8 mouse cellular contexts compared by ENCODE assay signal in genomic region chr16:38562968-38563327, GRCm38 (mm10). TPM values are rescaled to one million over a fixed set of nuclear protein-coding genes. Genes with fewer than 3 reads are reported as not detected.
DNase-seq lines count a peak whose midpoint lies in the region; ATAC-seq and TF ChIP-seq lines count a peak whose summit lies in the region.

No protein-coding gene starts in this region.

- no peak for TF ChIP-seq CTCF in lung, adult 2 months (IDR thresholded peaks at IDR 0.05; ENCODE audit: insufficient read depth, low read length)
- TF ChIP-seq CTCF in olfactory bulb, adult 2 months (IDR thresholded peaks at IDR 0.05; ENCODE audit: insufficient read depth, low read depth, low read length), result no peak

- TF ChIP-seq POLR2A in lung, adult 2 months (IDR thresholded peaks at IDR 0.05; ENCODE audit: borderline replicate concordance, extremely low read depth, low read depth, low read length), result no peak
- no peak for TF ChIP-seq POLR2A in olfactory bulb, adult 2 months (IDR thresholded peaks at IDR 0.05; ENCODE audit: insufficient read depth, low read depth, low read length)

- peak overlapping the region; percentile 100 for H3K4me3 ChIP-seq in lung, adult 2 months (replicated peaks; ENCODE audit: extremely low read depth, low read depth, low read length)
- peak overlapping the region; percentile 93 for H3K4me3 ChIP-seq in embryonic facial prominence, embryonic 15.5 days (replicated peaks)
- peak overlapping the region; percentile 90 for H3K4me3 ChIP-seq in limb, embryonic 12.5 days (replicated peaks)
- H3K4me3 ChIP-seq in olfactory bulb, adult 2 months (ENCODE audit: insufficient read depth, low read depth, low read length), result peak overlapping the region; percentile 79

- no peaks in the 10 kb centered on the region; the same call in 1 of the 2 replicates for H3K4me1 ChIP-seq in lung, adult 2 months (ENCODE audit: control insufficient read depth, insufficient read depth, low read length)
- H3K4me1 ChIP-seq in embryonic facial prominence, embryonic 15.5 days, result 0 out of 2 replicates have a peak, but pooled peaks cover 10% of the 10 kb centered on the region
- peaks cover 8% of the 10 kb centered on the region for H3K4me1 ChIP-seq in limb, embryonic 12.5 days (replicated peaks)
- peaks cover 4% of the 10 kb centered on the region for H3K4me1 ChIP-seq in olfactory bulb, adult 2 months (ENCODE audit: control insufficient read depth, insufficient read depth, low read length)

- H3K9me3 ChIP-seq in embryonic facial prominence, embryonic 15.5 days (replicated peaks), result no peaks in the 10 kb centered on the region
- no peaks in the 10 kb centered on the region for H3K9me3 ChIP-seq in limb, embryonic 12.5 days

- peaks cover 21% of the 10 kb centered on the region for H3K36me3 ChIP-seq in embryonic facial prominence, embryonic 15.5 days
- H3K36me3 ChIP-seq in limb, embryonic 12.5 days, result peaks cover 31% of the 10 kb centered on the region

- peak overlapping the region; percentile 53 for H3K4me2 ChIP-seq in embryonic facial prominence, embryonic 15.5 days (replicated peaks)
- peak overlapping the region; percentile 75 for H3K4me2 ChIP-seq in limb, embryonic 12.5 days

- no peak for DNase-seq in lung, adult 2 months
- DNase-seq in lung, postnatal 25 days (ENCODE audit: low spot score), result no peak
- DNase-seq in kidney, postnatal 10 days, result no peak
- DNase-seq in left cerebral cortex, postnatal 14 days (ENCODE audit: low spot score in 2 of 2), result no peak
- DNase-seq in frontal cortex, postnatal 10 days (ENCODE audit: low spot score in 2 of 2), result no peak

- intact Hi-C loops in left cerebral cortex, postnatal 14 days (cut with DNase I), result no loop called here

- under 1% methylated on average over 25 of the region's 25 CpGs for WGBS in lung, adult 2 months
- under 1% methylated on average over 25 of the region's 25 CpGs for WGBS in embryonic facial prominence, embryonic 15.5 days
- under 1% methylated on average over 25 of the region's 25 CpGs for WGBS in limb, embryonic 12.5 days
- WGBS in olfactory bulb, adult 2 months, result 0% methylated on average over 25 of the region's 25 CpGs

- peak overlapping the region; percentile 87 for H3K27ac ChIP-seq in embryonic facial prominence, embryonic 15.5 days (replicated peaks)
- H3K27ac ChIP-seq in limb, embryonic 12.5 days, result peak overlapping the region; percentile 84
- H3K27ac ChIP-seq in olfactory bulb, adult 2 months (ENCODE audit: insufficient read depth, low read depth, low read length), result peak overlapping the region; percentile 1; the same call in 1 of the 2 replicates

- peak overlapping the region; percentile 88 for H3K9ac ChIP-seq in embryonic facial prominence, embryonic 15.5 days
- peak overlapping the region; percentile 94 for H3K9ac ChIP-seq in limb, embryonic 12.5 days (replicated peaks)

- ATAC-seq in embryonic facial prominence, embryonic 15.5 days (ENCODE audit: insufficient number of reproducible peaks, low FRiP score, low TSS enrichment, low read depth), result peak; percentile 73
- no peak; the same call in none of the 2 replicates for ATAC-seq in limb, embryonic 12.5 days (ENCODE audit: insufficient number of reproducible peaks, insufficient read depth, low FRiP score, low TSS enrichment, low read depth)

- H3K27me3 ChIP-seq in embryonic facial prominence, embryonic 15.5 days, result peaks cover 19% of the 10 kb centered on the region
- H3K27me3 ChIP-seq in limb, embryonic 12.5 days, result peaks cover 10% of the 10 kb centered on the region

RNA-seq across cellular contexts. Expression of gene Tmem39a, which starts 4.5 kb away (rescaled TPM):
- 50.1 and 73.2 TPM in 2 replicates for polyA plus RNA-seq in lung, adult 2 months (2012; rRNA removed)
- 136 and 138 TPM in 2 replicates for polyA plus RNA-seq in embryonic facial prominence, embryonic 15.5 days (2015; fragmentation: Nextera tagmentation; extraction: Ambion mirVana)
- 105 and 126 TPM in 2 replicates for polyA plus RNA-seq in limb, embryonic 12.5 days (2016; fragmentation: Nextera tagmentation; extraction: Ambion mirVana)
- polyA plus RNA-seq in olfactory bulb, adult 2 months (2012; ENCODE audit: insufficient read depth, insufficient read length, low replicate concordance, missing spikeins), result not detected in 2 replicates
- total RNA-seq in left cerebral cortex, postnatal 14 days (2021), result 10 to 100 TPM; 21.7 to 24.5 TPM

RNA-seq across cellular contexts. Expression of gene Poglut1, which starts 12.9 kb away (rescaled TPM):
- 17.5 and 27.8 TPM in 2 replicates for polyA plus RNA-seq in lung, adult 2 months (2012; rRNA removed)
- polyA plus RNA-seq in embryonic facial prominence, embryonic 15.5 days (2015; fragmentation: Nextera tagmentation; extraction: Ambion mirVana), result 54.2 and 57.5 TPM in 2 replicates
- polyA plus RNA-seq in limb, embryonic 12.5 days (2016; fragmentation: Nextera tagmentation; extraction: Ambion mirVana), result 81.1 and 86.5 TPM in 2 replicates
- polyA plus RNA-seq in olfactory bulb, adult 2 months (2012; ENCODE audit: insufficient read depth, insufficient read length, low replicate concordance, missing spikeins), result not detected in 2 replicates
- total RNA-seq in left cerebral cortex, postnatal 14 days (2021), result 10 to 100 TPM; 37.1 to 43.1 TPM

RNA-seq across cellular contexts. Expression of gene Timmdc1, which starts 40.5 kb away (rescaled TPM):
- polyA plus RNA-seq in lung, adult 2 months (2012; rRNA removed), result 10.0 and 12.9 TPM in 2 replicates
- 28.9 and 29.9 TPM in 2 replicates for polyA plus RNA-seq in embryonic facial prominence, embryonic 15.5 days (2015; fragmentation: Nextera tagmentation; extraction: Ambion mirVana)
- polyA plus RNA-seq in limb, embryonic 12.5 days (2016; fragmentation: Nextera tagmentation; extraction: Ambion mirVana), result 27.4 and 30.8 TPM in 2 replicates
- polyA plus RNA-seq in olfactory bulb, adult 2 months (2012; ENCODE audit: insufficient read depth, insufficient read length, low replicate concordance, missing spikeins), result not detected in 2 replicates
- total RNA-seq in left cerebral cortex, postnatal 14 days (2021), result 10 to 100 TPM; 30.2 to 31.5 TPM

Comparison
In these comparisons a context has a peak if more than half of its experiments do, and no peak if none do; other contexts are left out.
1. H3K27ac ChIP-seq: peak in every context shown above with its lines; median percentile 87 in embryonic facial prominence, embryonic 15.5 days; 84 in limb, embryonic 12.5 days; 1 in olfactory bulb, adult 2 months.